Mouse (Mus musculus): ENCODE measurements at regions not wholly inside any gene's neighbourhood (a gene's known extent, or its start where the extent isn't known, plus 50 kb on each side); places are given as distances from the start of the nearest gene placed in this dataset.
"Not testable (repeated sequence)": the region's sequence is repeated elsewhere in the genome, so short reads cannot be mapped to it uniquely, and the experiment has no call there.

DNA sequence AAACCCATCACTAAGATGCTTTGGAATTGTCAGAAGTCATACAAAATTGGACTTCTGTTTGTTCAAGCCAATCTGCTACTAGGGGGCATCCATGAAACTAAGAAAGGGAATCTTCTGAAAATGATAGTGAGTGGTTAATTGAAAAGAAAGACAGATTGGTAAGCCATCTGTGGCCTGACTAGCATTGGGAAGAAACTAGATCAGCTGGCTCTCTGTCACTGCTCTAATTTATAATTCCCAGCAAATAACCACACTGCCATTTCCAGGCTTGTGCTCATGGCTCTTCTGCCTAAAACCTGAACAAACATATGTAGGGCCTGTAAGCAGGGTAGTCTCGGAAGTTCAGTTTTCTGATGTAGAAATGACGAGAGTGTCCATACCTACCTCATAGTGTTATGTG lies 569.8 kb downstream of the Pcdh19 start:
- DNase-seq (ENCODE audit: low spot score in 2 of 2), result peak in 1 of 2 experiments; percentile 35
- Histone ChIP-seq H3K4me3 (no peak overlapping the region), H3K27ac (no peak overlapping the region)
- no peak for TF ChIP-seq CTCF (conservative IDR thresholded peaks at IDR 0.05)

DNA sequence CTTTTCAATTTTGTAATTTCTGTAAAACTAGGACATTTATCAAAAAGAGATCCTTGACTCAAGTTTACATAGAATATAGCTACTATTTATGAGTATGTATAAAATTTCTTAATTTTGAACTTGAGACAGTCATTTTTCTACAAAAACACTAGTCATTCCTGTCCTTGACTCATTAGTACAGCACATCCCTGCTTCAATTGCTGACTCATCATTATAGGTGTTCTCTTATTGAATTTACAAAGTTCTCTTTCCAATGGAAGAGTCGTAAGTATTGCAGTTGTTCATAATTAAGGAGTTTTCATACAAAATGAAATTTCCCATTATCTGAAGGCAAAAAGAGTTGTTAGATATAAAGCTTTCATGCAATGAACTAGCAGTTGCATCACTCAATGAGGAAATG lies 578.6 kb downstream of the Pcdh19 start:
- DNase-seq (ENCODE audit: low spot score in 2 of 2), result no peak
- no peak overlapping the region for H3K4me3 ChIP-seq
- no peak for TF ChIP-seq CTCF (conservative IDR thresholded peaks at IDR 0.05)
- H3K27ac ChIP-seq, result no peak overlapping the region

DNA sequence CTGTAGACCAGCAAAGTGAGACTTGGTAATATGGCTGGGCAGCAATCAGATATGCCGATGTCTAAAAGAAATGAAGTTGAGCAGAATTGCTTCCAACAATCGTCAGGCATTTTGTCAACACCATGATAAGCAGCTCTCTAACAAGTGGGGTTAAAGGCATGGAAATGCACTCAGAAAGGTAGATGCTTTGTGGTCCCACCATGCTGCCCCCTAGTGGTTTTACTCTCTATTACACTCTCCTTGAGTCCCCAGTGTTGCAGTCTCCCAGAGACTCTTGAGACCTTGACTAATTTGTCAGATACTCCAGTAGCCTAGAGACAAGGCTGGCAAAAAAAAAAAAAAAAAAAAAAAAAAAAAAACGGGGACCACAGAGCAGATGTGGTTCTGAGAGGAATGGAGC lies 595.8 kb downstream of the Pcdh19 start:
- no peak for DNase-seq (ENCODE audit: low spot score in 2 of 2)
- Histone ChIP-seq H3K4me3 (no peak overlapping the region), H3K27ac (no peak overlapping the region)
- TF ChIP-seq CTCF (conservative IDR thresholded peaks at IDR 0.05), result peak; percentile 38

DNA sequence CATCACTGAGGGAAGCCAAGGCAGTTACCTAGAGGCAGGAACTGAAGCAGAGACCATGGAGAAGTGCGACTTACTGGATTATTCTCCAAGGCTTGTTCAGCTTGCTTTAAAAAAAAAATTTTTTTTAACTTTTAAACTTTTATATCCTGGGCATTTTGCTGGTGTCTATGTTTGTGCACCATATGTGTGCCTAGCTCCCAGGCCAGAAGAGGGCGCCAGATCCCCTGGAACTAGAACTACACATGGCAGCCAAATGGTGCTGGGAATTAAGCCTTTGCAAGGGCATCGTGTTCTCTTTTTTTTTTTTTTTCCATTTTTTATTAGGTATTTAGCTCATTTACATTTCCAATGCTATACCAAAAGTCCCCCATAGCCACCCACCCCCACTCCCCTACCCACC lies 624.7 kb downstream of the Pcdh19 start:
- DNase-seq (ENCODE audit: low spot score in 2 of 2); H3K27ac ChIP-seq; H3K4me3 ChIP-seq: not testable (repeated sequence)
- 0 out of 2 replicates have a peak, but pooled peaks have one; percentile 18 for TF ChIP-seq CTCF (conservative IDR thresholded peaks at IDR 0.05)

Data from layer of hippocampus, adult 2 months (tissue).